Mouse (Mus musculus): ENCODE measurements around the gene Smarca2. TPM values are rescaled to one million over a fixed set of nuclear protein-coding genes. Genes with fewer than 3 reads are reported as not detected.

The Smarca2 gene
- polyA plus RNA-seq, 1 experiment, result 37.1 TPM

GRCm38 (mm10) chr19:26747571-26748539 lies 143.0 kb downstream of the Smarca2 start:
- no peak for DNase-seq (ENCODE audit: low read depth)

DNA sequence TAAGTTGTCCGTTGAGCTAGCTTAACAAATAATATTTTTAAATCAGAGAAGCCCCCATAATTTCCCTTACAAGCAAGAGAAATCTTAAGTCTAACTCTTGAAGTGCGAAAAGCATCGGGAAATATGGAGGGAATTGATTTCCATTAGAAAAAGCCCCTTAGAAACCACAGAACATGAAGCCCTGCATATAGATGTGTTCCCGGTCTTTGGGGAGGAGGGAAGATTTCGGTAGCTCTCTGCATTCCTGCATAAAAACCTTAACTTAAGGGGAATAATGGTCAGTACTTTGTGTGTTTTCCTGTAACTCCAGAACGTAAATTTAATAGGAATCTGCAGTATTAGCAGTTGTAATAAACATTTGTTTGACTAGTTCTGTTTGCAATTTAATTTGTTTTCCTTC lies 143.8 kb downstream of the Smarca2 start:
- DNase-seq (ENCODE audit: low read depth), result no peak

- no peak for DNase-seq (ENCODE audit: low read depth)
Measured at GRCm38 (mm10) chr19:26749427-26750137, 144.7 kb downstream of the Smarca2 start.

DNA sequence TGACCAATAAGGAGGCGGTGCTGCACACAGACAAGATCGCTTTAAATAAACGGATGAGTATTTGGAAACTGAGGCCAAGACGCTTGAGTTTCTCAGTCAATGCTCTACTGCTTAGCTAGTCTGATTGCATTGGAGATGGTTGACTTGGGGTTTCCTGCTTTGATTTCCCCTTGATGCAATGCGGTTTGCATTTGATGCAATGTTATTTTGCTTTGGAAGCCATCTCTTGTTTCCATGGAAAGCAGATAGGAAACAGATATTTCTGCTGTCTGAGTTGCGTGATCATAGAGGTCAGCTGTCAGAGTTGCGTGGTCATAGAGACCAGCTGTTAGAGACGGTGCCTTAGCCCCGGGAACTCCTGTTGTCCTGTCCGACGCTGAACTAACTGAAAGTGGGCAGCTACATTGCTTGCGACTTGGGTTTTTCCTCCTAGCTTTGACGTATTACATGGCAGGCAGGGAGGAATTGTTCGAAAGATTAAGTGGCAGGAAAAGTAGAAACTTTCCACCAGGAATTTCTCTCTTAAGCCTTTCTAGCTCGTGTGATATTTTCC lies 147.8 kb downstream of the Smarca2 start:
- DNase-seq (ENCODE audit: low read depth), result no peak

DNA sequence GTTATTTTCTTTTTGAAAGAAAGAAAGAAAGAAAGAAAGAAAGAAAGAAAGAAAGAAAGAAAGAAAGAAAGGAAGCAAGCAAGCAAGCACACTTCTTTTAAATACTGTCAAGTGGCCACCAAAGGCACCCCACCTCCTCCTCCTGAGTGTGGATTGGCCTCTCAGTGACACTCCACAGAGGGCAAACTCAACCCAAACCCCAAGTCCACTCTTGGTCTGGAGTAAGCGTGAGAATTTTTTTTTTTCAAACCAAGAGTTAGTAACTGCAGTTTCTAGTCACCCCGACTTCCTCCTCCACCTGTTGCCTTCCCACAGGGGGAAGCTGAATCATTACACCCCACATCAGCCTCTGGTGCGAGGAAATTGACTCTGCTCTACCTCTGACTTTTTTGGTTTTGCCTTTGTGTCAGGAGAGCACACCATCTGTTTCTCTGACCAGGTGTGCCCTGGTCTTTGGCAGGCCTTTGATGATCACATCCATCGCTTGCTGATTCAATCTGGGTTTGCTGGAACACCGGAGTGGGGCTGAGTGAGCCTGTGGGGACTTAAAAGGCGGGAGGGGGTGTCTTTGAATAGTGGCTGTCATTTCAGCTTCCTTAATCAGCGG lies 148.5 kb downstream of the Smarca2 start:
- DNase-seq (ENCODE audit: low read depth), result no peak

- no peak for DNase-seq (ENCODE audit: low read depth)
Measured at GRCm38 (mm10) chr19:26754016-26754794, 149.4 kb downstream of the Smarca2 start.

DNA sequence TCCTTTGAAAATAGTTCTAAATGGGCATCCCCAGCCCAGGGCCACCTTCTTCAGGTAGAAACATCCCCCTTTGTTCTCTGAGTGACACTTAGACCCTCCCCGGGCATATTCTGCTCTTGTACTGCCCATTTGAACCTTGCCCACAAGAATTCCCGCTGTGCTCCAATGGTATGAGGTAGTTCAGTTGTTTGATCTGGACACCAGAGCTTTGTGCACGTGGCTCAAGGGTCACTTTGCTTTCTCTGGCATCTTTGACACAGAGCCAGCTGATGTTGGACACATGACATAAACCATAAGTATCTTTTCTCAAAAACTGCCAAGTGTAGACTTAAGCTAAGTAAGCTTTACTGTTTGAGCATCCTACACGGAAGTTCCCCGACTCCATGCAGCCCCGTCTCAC lies 151.1 kb downstream of the Smarca2 start:
- no peak for DNase-seq (ENCODE audit: low read depth)

DNA sequence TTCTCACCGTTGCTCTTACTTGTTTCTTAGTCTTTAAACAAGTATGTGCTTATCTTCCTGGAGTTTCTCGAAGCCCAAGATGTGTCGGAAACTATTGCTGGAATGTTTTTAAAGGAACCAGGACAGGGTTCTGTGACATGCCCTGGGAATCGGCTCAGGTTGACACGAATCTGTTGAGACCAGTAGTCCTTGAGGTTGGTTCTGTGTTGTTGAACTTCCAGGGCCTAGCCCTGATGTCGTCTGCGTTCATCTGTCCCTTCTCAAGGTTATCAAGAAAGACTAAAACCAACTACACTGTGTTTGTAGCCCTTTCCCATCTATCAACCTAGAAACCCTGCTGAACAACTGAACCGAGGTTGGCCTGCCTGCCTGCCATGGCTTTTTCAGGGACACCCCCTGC lies 151.5 kb downstream of the Smarca2 start:
- DNase-seq (ENCODE audit: low read depth), result no peak

DNA sequence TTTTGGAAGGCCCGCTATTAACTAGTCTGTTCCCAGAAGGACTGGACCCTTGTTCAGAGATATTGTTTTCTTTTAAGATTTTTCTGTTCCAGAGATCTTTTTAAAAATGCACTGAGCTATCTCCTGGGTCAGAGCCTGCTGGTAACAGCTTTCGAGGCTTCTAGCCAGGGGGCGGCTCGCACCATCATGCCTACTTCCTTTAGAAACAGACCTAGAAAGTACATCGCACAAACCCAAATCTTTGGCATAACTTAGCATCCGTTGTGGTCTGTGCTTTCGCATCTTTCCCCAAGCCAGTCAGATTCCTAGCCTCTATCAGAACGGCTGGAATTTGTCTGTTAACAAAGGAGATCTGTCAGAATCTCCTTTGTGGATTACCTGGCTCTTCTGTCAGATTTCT lies 153.3 kb downstream of the Smarca2 start:
- no peak for DNase-seq (ENCODE audit: low read depth)

- DNase-seq (ENCODE audit: low read depth), result no peak
Measured at GRCm38 (mm10) chr19:26758620-26759019, 153.8 kb downstream of the Smarca2 start.

DNA sequence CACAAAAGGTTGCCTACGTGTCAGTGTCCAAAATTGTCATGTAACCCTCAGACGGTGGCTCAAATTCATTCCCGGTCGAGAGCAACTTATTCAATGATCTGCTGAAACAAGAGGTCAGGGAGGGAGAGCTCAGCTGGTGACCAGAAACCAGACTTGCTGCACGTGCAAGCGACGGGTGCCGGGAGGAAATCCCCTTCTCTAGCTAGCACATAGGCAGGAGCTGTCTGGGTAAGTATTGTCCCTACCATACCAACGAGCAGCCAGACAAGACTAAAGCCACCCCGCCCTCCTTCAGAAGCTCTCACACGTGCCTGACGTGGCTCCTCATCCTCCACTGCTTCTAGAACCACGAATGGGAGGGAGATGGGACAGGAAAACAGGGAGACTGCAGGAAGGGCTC lies 154.4 kb downstream of the Smarca2 start:
- DNase-seq (ENCODE audit: low read depth), result no peak

DNA sequence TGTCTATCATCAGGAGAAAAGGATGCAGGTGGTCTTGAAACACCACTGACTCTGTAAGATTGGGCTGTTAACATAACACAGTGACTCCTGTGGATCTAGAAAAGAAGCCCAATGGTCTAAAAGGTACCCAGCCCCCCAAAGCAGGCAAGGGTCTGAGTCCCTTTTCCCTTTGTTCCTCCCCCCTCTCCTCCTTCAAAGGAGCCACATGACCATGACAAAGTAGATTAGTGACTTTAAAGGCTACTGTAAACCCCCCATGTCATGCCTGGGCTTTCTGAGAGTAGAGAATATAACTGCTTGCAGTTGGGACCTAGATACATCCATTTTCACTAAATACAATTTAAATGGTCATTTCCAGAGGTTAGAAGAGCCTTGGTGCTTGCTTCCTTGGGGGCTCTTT lies 156.4 kb downstream of the Smarca2 start:
- no peak for DNase-seq (ENCODE audit: low read depth)

GRCm38 (mm10) chr19:26765483-26765882 lies 160.6 kb downstream of the Smarca2 start:
- no peak for DNase-seq (ENCODE audit: low read depth)

DNA sequence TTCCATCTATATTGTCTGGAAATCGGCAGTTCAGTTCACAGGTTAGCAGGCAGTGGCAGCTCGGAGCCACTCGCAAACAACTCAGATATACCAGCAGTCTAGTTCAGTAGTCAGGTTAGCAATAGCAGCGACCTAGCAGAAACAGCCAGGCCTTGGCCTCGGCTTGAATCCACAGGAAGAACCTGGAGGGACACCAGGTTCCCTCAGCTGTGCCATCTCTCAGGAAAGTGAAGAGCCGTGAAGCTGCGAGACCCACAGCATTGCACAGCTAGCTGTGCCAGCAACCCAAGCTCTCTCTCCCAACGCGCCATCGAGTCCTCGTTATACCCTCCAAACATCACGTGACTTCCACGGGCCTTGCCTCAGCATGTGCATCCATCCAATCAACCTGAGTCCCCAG lies 162.6 kb downstream of the Smarca2 start:
- no peak for DNase-seq (ENCODE audit: low read depth)

DNA sequence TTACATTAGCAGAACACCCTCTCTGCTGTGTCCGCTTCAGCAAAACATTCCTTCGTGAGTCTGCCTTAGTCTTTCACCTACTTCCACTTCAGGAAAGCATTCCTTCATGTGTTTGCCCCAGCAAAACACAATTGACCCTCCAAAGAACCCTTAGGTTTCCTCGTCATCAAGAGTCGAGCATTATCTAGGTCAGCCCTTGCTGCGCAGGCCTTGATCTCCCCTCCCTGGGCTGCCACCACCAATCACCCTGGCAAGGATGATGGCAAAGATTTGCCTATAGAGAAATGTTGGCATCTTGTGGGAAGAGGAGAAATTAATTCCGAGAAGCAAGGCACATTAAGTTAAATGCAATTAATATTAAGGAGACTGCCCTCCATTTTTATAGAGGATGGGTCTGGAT lies 163.1 kb downstream of the Smarca2 start:
- DNase-seq (ENCODE audit: low read depth), result no peak

GRCm38 (mm10) chr19:26768846-26769245 lies 164.0 kb downstream of the Smarca2 start:
- DNase-seq (ENCODE audit: low read depth), result no peak

DNA sequence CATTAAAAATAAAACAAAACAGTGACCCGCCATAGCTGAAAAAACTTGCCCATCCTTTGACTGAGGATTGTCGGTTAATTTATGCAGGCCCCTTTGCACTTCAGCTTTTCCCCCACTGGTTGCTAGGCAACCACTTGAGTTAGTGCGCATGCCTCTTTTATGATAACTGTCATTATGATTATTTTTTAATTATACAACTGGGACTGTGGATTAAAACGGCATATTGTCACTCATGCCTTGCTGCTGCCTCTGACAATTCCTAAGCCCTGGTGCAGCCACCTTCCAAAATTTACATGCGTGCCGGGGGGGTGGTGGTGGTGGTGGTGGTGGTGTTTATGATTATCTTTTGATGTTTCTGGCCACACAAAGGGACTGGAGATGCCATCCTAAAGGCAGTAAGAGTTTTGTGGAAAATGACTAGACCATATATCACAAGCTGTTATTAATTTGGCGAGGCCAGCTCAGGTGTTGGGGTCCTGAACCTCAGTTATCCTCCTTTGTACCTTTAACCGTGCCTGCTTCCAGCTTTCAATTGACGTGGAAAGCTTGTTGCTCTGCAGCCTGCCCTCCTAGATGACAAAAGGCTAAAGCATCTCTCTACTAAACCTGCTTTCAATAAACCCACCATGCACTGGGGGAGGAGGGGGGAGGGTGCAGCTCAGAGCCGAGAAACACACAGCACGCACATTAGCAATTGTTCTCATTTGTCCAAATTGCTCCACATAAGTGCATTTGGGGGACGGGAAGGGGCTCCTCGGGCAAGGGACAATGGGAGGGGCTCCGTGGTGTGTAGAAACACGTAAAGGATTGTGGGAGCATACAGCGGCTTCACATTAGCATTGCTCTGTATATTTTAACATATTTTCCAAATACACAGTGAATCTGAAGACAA lies 165.0 kb downstream of the Smarca2 start:
- no peak for DNase-seq (ENCODE audit: low read depth)

- no peak for DNase-seq (ENCODE audit: low read depth)
Measured at GRCm38 (mm10) chr19:26770592-26770991, 165.7 kb downstream of the Smarca2 start.

GRCm38 (mm10) chr19:26772051-26772583 lies 167.3 kb downstream of the Smarca2 start:
- DNase-seq (ENCODE audit: low read depth), result no peak

All from gonadal fat pad, adult 2 months (tissue).